Mouse (Mus musculus): ENCODE measurements around the gene Kmt2b. TPM values are rescaled to one million over a fixed set of nuclear protein-coding genes. Genes with fewer than 3 reads are reported as not detected.

Gene Kmt2b
- polyA plus RNA-seq, 1 experiment from 2014 or later = 9.8 TPM

GRCm38 (mm10) chr7:30560296-30560695, 28.2 kb downstream of the Kmt2b start:
- H3K9me3 ChIP-seq = no peaks in the 10 kb centered on the region
- H3K4me1 ChIP-seq (replicated peaks) = peaks cover 42% of the 10 kb centered on the region
- WGBS = 70% methylated on average over 2 of the region's 2 CpGs
- no peaks in the 10 kb centered on the region for H3K27me3 ChIP-seq
- no peak for ATAC-seq (ENCODE audit: low FRiP score, low read depth)
- H3K9ac ChIP-seq = no peak overlapping the region
- H3K4me3 ChIP-seq = no peak overlapping the region
- H3K27ac ChIP-seq (replicated peaks) = 0 out of 2 replicates have a peak overlapping the region, but pooled peaks have one; percentile 58
- H3K4me2 ChIP-seq = no peak overlapping the region
- H3K36me3 ChIP-seq = peaks cover 26% of the 10 kb centered on the region

GRCm38 (mm10) chr7:30559443-30559954, 29.0 kb downstream of the Kmt2b start, which contains the start of gene Lin37:
Lin37 (minus strand) TSS chr7:30559838.
- Histone ChIP-seq H3K9me3 (no peaks in the 10 kb centered on the region), H3K27me3 (no peaks in the 10 kb centered on the region), H3K9ac (peak within 1 kb of the TSS; percentile 76), H3K4me2 (peak within 1 kb of the TSS; percentile 98), H3K27ac (replicated peaks) (peak within 1 kb of the TSS; percentile 71), H3K4me3 (peak within 1 kb of the TSS; percentile 67), H3K4me1 (replicated peaks) (peaks cover 42% of the 10 kb centered on the region), H3K36me3 (peaks cover 27% of the 10 kb centered on the region)
- 0% methylated on average over 20 of the region's 20 CpGs for WGBS
- peak; percentile 90 for ATAC-seq (ENCODE audit: low FRiP score, low read depth)

- Histone ChIP-seq H3K4me3 (peak overlapping the region; percentile 67), H3K27me3 (no peaks in the 10 kb centered on the region), H3K36me3 (peaks cover 27% of the 10 kb centered on the region), H3K27ac (replicated peaks) (peak overlapping the region; percentile 71), H3K9me3 (no peaks in the 10 kb centered on the region), H3K9ac (peak overlapping the region; percentile 76), H3K4me2 (peak overlapping the region; percentile 98), H3K4me1 (replicated peaks) (peaks cover 36% of the 10 kb centered on the region)
- 0 out of 2 replicates have a peak, but pooled peaks have one; percentile 1 for ATAC-seq (ENCODE audit: low FRiP score, low read depth)
- 19% methylated on average over 12 of the region's 12 CpGs for WGBS
These were observed 29.7 kb downstream of the Kmt2b start for GRCm38 (mm10) chr7:30558656-30559442.

- H3K4me1 ChIP-seq (replicated peaks) = peaks cover 41% of the 10 kb centered on the region
- H3K9ac ChIP-seq = no peak overlapping the region
- H3K27ac ChIP-seq (replicated peaks) = no peak overlapping the region
- H3K27me3 ChIP-seq = no peaks in the 10 kb centered on the region
- WGBS = 90% methylated on average over 13 of the region's 13 CpGs
- H3K4me3 ChIP-seq = 0 out of 2 replicates have a peak overlapping the region, but pooled peaks have one; percentile 67
- peak overlapping the region; percentile 98 for H3K4me2 ChIP-seq
- H3K36me3 ChIP-seq = peaks cover 27% of the 10 kb centered on the region
- no peaks in the 10 kb centered on the region for H3K9me3 ChIP-seq
- no peak for ATAC-seq (ENCODE audit: low FRiP score, low read depth)
These were observed 30.5 kb downstream of the Kmt2b start for GRCm38 (mm10) chr7:30557901-30558514.

GRCm38 (mm10) chr7:30556894-30557536, 31.5 kb downstream of the Kmt2b start:
- ATAC-seq (ENCODE audit: low FRiP score, low read depth) = no peak
- Histone ChIP-seq H3K4me3 (no peak overlapping the region), H3K27me3 (no peaks in the 10 kb centered on the region), H3K9ac (no peak overlapping the region), H3K9me3 (no peaks in the 10 kb centered on the region), H3K4me1 (replicated peaks) (peaks cover 42% of the 10 kb centered on the region), H3K36me3 (peaks cover 27% of the 10 kb centered on the region), H3K27ac (replicated peaks) (no peak overlapping the region), H3K4me2 (no peak overlapping the region)
- 92% methylated on average over 18 of the region's 18 CpGs for WGBS

- Histone ChIP-seq H3K4me3 (no peak overlapping the region), H3K9me3 (no peaks in the 10 kb centered on the region), H3K27ac (replicated peaks) (no peak overlapping the region), H3K36me3 (peaks cover 27% of the 10 kb centered on the region), H3K27me3 (no peaks in the 10 kb centered on the region), H3K4me1 (replicated peaks) (peaks cover 30% of the 10 kb centered on the region), H3K9ac (peak overlapping the region; percentile 52; the same call in 1 of the 2 replicates), H3K4me2 (peak overlapping the region; percentile 88)
- no peak for ATAC-seq (ENCODE audit: low FRiP score, low read depth)
- 83% methylated on average over 22 of the region's 22 CpGs for WGBS
These were observed 34.5 kb downstream of the Kmt2b start for GRCm38 (mm10) chr7:30553810-30554584.

- peaks cover 31% of the 10 kb centered on the region for H3K36me3 ChIP-seq
These were observed 35.4 kb downstream of the Kmt2b start for GRCm38 (mm10) chr7:30553021-30553589.

GRCm38 (mm10) chr7:30552102-30553020, 36.2 kb downstream of the Kmt2b start, which contains the start of the genes Hspb6 and Proser3:
Hspb6 (plus strand) TSS chr7:30552178.
Proser3 (minus strand) TSS chr7:30552299.
- Histone ChIP-seq H3K27me3 (no peaks in the 10 kb centered on the region), H3K27ac (replicated peaks) (peak within 1 kb of the TSS; percentile 97), H3K4me1 (replicated peaks) (peaks cover 15% of the 10 kb centered on the region), H3K9me3 (no peaks in the 10 kb centered on the region), H3K36me3 (peaks cover 30% of the 10 kb centered on the region), H3K9ac (peak within 1 kb of the TSS; percentile 58), H3K4me3 (peak within 1 kb of the TSS; percentile 78), H3K4me2 (peak within 1 kb of the TSS; percentile 88)
- under 1% methylated on average over 44 of the region's 44 CpGs for WGBS
- peak; percentile 95 for ATAC-seq (ENCODE audit: low FRiP score, low read depth)

More at GRCm38 (mm10) chr7:30553021-30553589, 35.4 kb downstream of the Kmt2b start:
- Histone ChIP-seq H3K27me3 (no peaks in the 10 kb centered on the region), H3K4me1 (replicated peaks) (peaks cover 21% of the 10 kb centered on the region), H3K4me3 (peak overlapping the region; percentile 78), H3K4me2 (peak overlapping the region; percentile 88), H3K9ac (peak overlapping the region; percentile 52), H3K27ac (replicated peaks) (peak overlapping the region; percentile 97), H3K9me3 (no peaks in the 10 kb centered on the region)
- WGBS = 5% methylated on average over 23 of the region's 23 CpGs
- ATAC-seq (ENCODE audit: low FRiP score, low read depth) = no peak

- Histone ChIP-seq H3K36me3 (peaks cover 23% of the 10 kb centered on the region), H3K4me2 (peak overlapping the region; percentile 88), H3K4me1 (replicated peaks) (peaks cover 15% of the 10 kb centered on the region), H3K27ac (replicated peaks) (peak overlapping the region; percentile 97), H3K27me3 (no peaks in the 10 kb centered on the region), H3K9me3 (no peaks in the 10 kb centered on the region), H3K4me3 (peak overlapping the region; percentile 78), H3K9ac (peak overlapping the region; percentile 58)
- WGBS = 3% methylated on average over 10 of the region's 10 CpGs
- ATAC-seq (ENCODE audit: low FRiP score, low read depth) = peak; percentile 55
These were observed 37.0 kb downstream of the Kmt2b start for GRCm38 (mm10) chr7:30551445-30552101.

GRCm38 (mm10) chr7:30550603-30551002, 37.9 kb downstream of the Kmt2b start:
- Histone ChIP-seq H3K4me2 (no peak overlapping the region), H3K36me3 (peaks cover 17% of the 10 kb centered on the region), H3K27ac (replicated peaks) (no peak overlapping the region), H3K27me3 (no peaks in the 10 kb centered on the region), H3K9me3 (no peaks in the 10 kb centered on the region), H3K4me1 (replicated peaks) (peaks cover 15% of the 10 kb centered on the region), H3K9ac (no peak overlapping the region), H3K4me3 (no peak overlapping the region)
- WGBS = 100% methylated on average over 1 of the region's 1 CpGs
- no peak for ATAC-seq (ENCODE audit: low FRiP score, low read depth)
